Mouse (Mus musculus): ENCODE measurements at regions not wholly inside any gene's neighbourhood (a gene's known extent, or its start where the extent isn't known, plus 50 kb on each side); places are given as distances from the start of the nearest gene placed in this dataset.

- intact Hi-C loops (cut with DNase I), result no loop called here
- no peak for DNase-seq
Observed at GRCm38 (mm10) chr4:54812740-54813634, 131.9 kb upstream of the Zfp462 start.

GRCm38 (mm10) chr4:54837326-54837725 is 107.5 kb upstream of the Zfp462 start:
- DNase-seq, result peak; percentile 50

GRCm38 (mm10) chr4:54838111-54838510 is 106.7 kb upstream of the Zfp462 start:
- intact Hi-C loops (cut with DNase I), result no loop called here
- DNase-seq, result no peak

More at GRCm38 (mm10) chr4:54837326-54837725, 107.5 kb upstream of the Zfp462 start:
- intact Hi-C loops (cut with DNase I), result no loop called here

GRCm38 (mm10) chr4:54838794-54839193 is 106.1 kb upstream of the Zfp462 start:
- intact Hi-C loops (cut with DNase I), result no loop called here
- no peak for DNase-seq

- DNase-seq, result no peak
- intact Hi-C loops (cut with DNase I), result no loop called here
Observed at GRCm38 (mm10) chr4:54852991-54853925, 91.6 kb upstream of the Zfp462 start.

GRCm38 (mm10) chr4:54858604-54859003 is 86.2 kb upstream of the Zfp462 start:
- intact Hi-C loops (cut with DNase I), result no loop called here
- DNase-seq, result no peak

GRCm38 (mm10) chr4:54866062-54866461 is 78.8 kb upstream of the Zfp462 start:
- no peak for DNase-seq
- intact Hi-C loops (cut with DNase I), result no loop called here

- intact Hi-C loops (cut with DNase I), result no loop called here
- DNase-seq, result no peak
Observed at GRCm38 (mm10) chr4:54874136-54874827, 70.6 kb upstream of the Zfp462 start.

- intact Hi-C loops (cut with DNase I), result no loop called here
- no peak for DNase-seq
Observed at GRCm38 (mm10) chr4:54875506-54875905, 69.3 kb upstream of the Zfp462 start.

GRCm38 (mm10) chr4:54877361-54877760 is 67.5 kb upstream of the Zfp462 start:
- DNase-seq, result no peak

GRCm38 (mm10) chr4:54878531-54878930 is 66.3 kb upstream of the Zfp462 start:
- intact Hi-C loops (cut with DNase I), result no loop called here

More at GRCm38 (mm10) chr4:54877361-54877760, 67.5 kb upstream of the Zfp462 start:
- intact Hi-C loops (cut with DNase I), result no loop called here

GRCm38 (mm10) chr4:54893288-54893687 is 51.6 kb upstream of the Zfp462 start:
- intact Hi-C loops (cut with DNase I), result no loop called here
- DNase-seq, result no peak

More at GRCm38 (mm10) chr4:54878531-54878930, 66.3 kb upstream of the Zfp462 start:
- no peak for DNase-seq

All from left cerebral cortex, postnatal 4 days (tissue).